Mouse (Mus musculus): ENCODE measurements at regions not wholly inside any gene's neighbourhood (a gene's known extent, or its start where the extent isn't known, plus 50 kb on each side); places are given as distances from the start of the nearest gene placed in this dataset.

GRCm38 (mm10) chr2:34082486-34082885 lies 194.7 kb upstream of the Mvb12b start:
- 77% methylated on average over 7 of the region's 7 CpGs for WGBS
- H3K4me3 ChIP-seq (ENCODE audit: low read depth, low read length): no peak overlapping the region
- no peak for TF ChIP-seq EP300 (optimal IDR thresholded peaks at IDR 0.05)
- TF ChIP-seq CTCF (IDR thresholded peaks at IDR 0.05; ENCODE audit: low read depth): no peak

GRCm38 (mm10) chr2:34080176-34080575 lies 192.4 kb upstream of the Mvb12b start:
- DNase-seq (ENCODE audit: low spot score): no peak
- WGBS: 38% methylated on average over 3 of the region's 3 CpGs
- no peak overlapping the region for H3K4me2 ChIP-seq (replicated peaks; ENCODE audit: low read depth)
- H3K4me1 ChIP-seq (replicated peaks; ENCODE audit: control insufficient read depth, insufficient read depth): no peaks in the 10 kb centered on the region
- no peak for ATAC-seq (ENCODE audit: low FRiP score, low TSS enrichment)
- no peaks in the 10 kb centered on the region for H3K9me3 ChIP-seq (ENCODE audit: control insufficient read depth, low read length)
- no peak overlapping the region for H3K27ac ChIP-seq (replicated peaks)
- H3K27me3 ChIP-seq (ENCODE audit: control insufficient read depth, insufficient read depth, low read length): no peaks in the 10 kb centered on the region
- H3K9ac ChIP-seq (ENCODE audit: low read length): no peak overlapping the region
- H3K4me3 ChIP-seq (ENCODE audit: low read depth, low read length): no peak overlapping the region
- TF ChIP-seq CTCF (IDR thresholded peaks at IDR 0.05; ENCODE audit: low read depth): no peak
- TF ChIP-seq EP300 (optimal IDR thresholded peaks at IDR 0.05): no peak
- no peaks in the 10 kb centered on the region for H3K36me3 ChIP-seq (ENCODE audit: control insufficient read depth, insufficient read depth, low read length)

More at GRCm38 (mm10) chr2:34082486-34082885, 194.7 kb upstream of the Mvb12b start:
- H3K27me3 ChIP-seq (ENCODE audit: control insufficient read depth, insufficient read depth, low read length): no peaks in the 10 kb centered on the region
- no peak overlapping the region for H3K9ac ChIP-seq (ENCODE audit: low read length)
- DNase-seq (ENCODE audit: low spot score) (no peak), ATAC-seq (ENCODE audit: low FRiP score, low TSS enrichment) (no peak)
- H3K36me3 ChIP-seq (ENCODE audit: control insufficient read depth, insufficient read depth, low read length): no peaks in the 10 kb centered on the region
- no peaks in the 10 kb centered on the region for H3K9me3 ChIP-seq (ENCODE audit: control insufficient read depth, low read length)
- no peak overlapping the region for H3K4me2 ChIP-seq (replicated peaks; ENCODE audit: low read depth)
- no peaks in the 10 kb centered on the region for H3K4me1 ChIP-seq (replicated peaks; ENCODE audit: control insufficient read depth, insufficient read depth)
- H3K27ac ChIP-seq (replicated peaks): no peak overlapping the region

- DNase-seq (ENCODE audit: low spot score): no peak
These were observed 191.5 kb upstream of the Mvb12b start for GRCm38 (mm10) chr2:34079282-34079681.

GRCm38 (mm10) chr2:34078875-34079262 lies 191.1 kb upstream of the Mvb12b start:
- no peaks in the 10 kb centered on the region for H3K9me3 ChIP-seq (ENCODE audit: control insufficient read depth, low read length)
- no peak for ATAC-seq (ENCODE audit: low FRiP score, low TSS enrichment)
- H3K4me2 ChIP-seq (replicated peaks; ENCODE audit: low read depth): no peak overlapping the region
- H3K4me1 ChIP-seq (replicated peaks; ENCODE audit: control insufficient read depth, insufficient read depth): no peaks in the 10 kb centered on the region
- H3K27me3 ChIP-seq (ENCODE audit: control insufficient read depth, insufficient read depth, low read length): no peaks in the 10 kb centered on the region
- no peak for DNase-seq (ENCODE audit: low spot score)
- TF ChIP-seq CTCF (IDR thresholded peaks at IDR 0.05; ENCODE audit: low read depth) (no peak), EP300 (optimal IDR thresholded peaks at IDR 0.05) (no peak)
- no peak overlapping the region for H3K4me3 ChIP-seq (ENCODE audit: low read depth, low read length)
- no peaks in the 10 kb centered on the region for H3K36me3 ChIP-seq (ENCODE audit: control insufficient read depth, insufficient read depth, low read length)
- no peak overlapping the region for H3K9ac ChIP-seq (ENCODE audit: low read length)
- WGBS: 82% methylated on average over 4 of the region's 4 CpGs
- H3K27ac ChIP-seq (replicated peaks): no peak overlapping the region

More at GRCm38 (mm10) chr2:34079282-34079681, 191.5 kb upstream of the Mvb12b start:
- Histone ChIP-seq H3K27me3 (ENCODE audit: control insufficient read depth, insufficient read depth, low read length) (no peaks in the 10 kb centered on the region), H3K27ac (replicated peaks) (no peak overlapping the region), H3K36me3 (ENCODE audit: control insufficient read depth, insufficient read depth, low read length) (no peaks in the 10 kb centered on the region), H3K9me3 (ENCODE audit: control insufficient read depth, low read length) (no peaks in the 10 kb centered on the region), H3K9ac (ENCODE audit: low read length) (no peak overlapping the region), H3K4me3 (ENCODE audit: low read depth, low read length) (no peak overlapping the region), H3K4me1 (replicated peaks; ENCODE audit: control insufficient read depth, insufficient read depth) (no peaks in the 10 kb centered on the region), H3K4me2 (replicated peaks; ENCODE audit: low read depth) (no peak overlapping the region)
- TF ChIP-seq CTCF (IDR thresholded peaks at IDR 0.05; ENCODE audit: low read depth) (no peak), EP300 (optimal IDR thresholded peaks at IDR 0.05) (no peak)
- ATAC-seq (ENCODE audit: low FRiP score, low TSS enrichment): no peak
- 73% methylated on average over 12 of the region's 12 CpGs for WGBS

GRCm38 (mm10) chr2:34078248-34078874 lies 190.6 kb upstream of the Mvb12b start:
- H3K27ac ChIP-seq (replicated peaks): no peak overlapping the region
- no peaks in the 10 kb centered on the region for H3K27me3 ChIP-seq (ENCODE audit: control insufficient read depth, insufficient read depth, low read length)
- H3K9me3 ChIP-seq (ENCODE audit: control insufficient read depth, low read length): no peaks in the 10 kb centered on the region
- ATAC-seq (ENCODE audit: low FRiP score, low TSS enrichment): no peak
- H3K9ac ChIP-seq (ENCODE audit: low read length): no peak overlapping the region
- 82% methylated on average over 3 of the region's 3 CpGs for WGBS
- H3K4me3 ChIP-seq (ENCODE audit: low read depth, low read length): no peak overlapping the region
- TF ChIP-seq CTCF (IDR thresholded peaks at IDR 0.05; ENCODE audit: low read depth): no peak
- no peak for TF ChIP-seq EP300 (optimal IDR thresholded peaks at IDR 0.05)
- DNase-seq (ENCODE audit: low spot score): no peak
- H3K36me3 ChIP-seq (ENCODE audit: control insufficient read depth, insufficient read depth, low read length): no peaks in the 10 kb centered on the region
- H3K4me2 ChIP-seq (replicated peaks; ENCODE audit: low read depth): no peak overlapping the region
- H3K4me1 ChIP-seq (replicated peaks; ENCODE audit: control insufficient read depth, insufficient read depth): no peaks in the 10 kb centered on the region

- no peak overlapping the region for H3K4me2 ChIP-seq (replicated peaks; ENCODE audit: low read depth)
- no peak for TF ChIP-seq CTCF (IDR thresholded peaks at IDR 0.05; ENCODE audit: low read depth)
- TF ChIP-seq EP300 (optimal IDR thresholded peaks at IDR 0.05): no peak
- H3K27me3 ChIP-seq (ENCODE audit: control insufficient read depth, insufficient read depth, low read length): no peaks in the 10 kb centered on the region
- H3K9me3 ChIP-seq (ENCODE audit: control insufficient read depth, low read length): no peaks in the 10 kb centered on the region
- H3K9ac ChIP-seq (ENCODE audit: low read length): no peak overlapping the region
- no peak overlapping the region for H3K27ac ChIP-seq (replicated peaks)
- DNase-seq (ENCODE audit: low spot score) (no peak), ATAC-seq (ENCODE audit: low FRiP score, low TSS enrichment) (no peak)
- H3K4me3 ChIP-seq (ENCODE audit: low read depth, low read length): no peak overlapping the region
- H3K4me1 ChIP-seq (replicated peaks; ENCODE audit: control insufficient read depth, insufficient read depth): no peaks in the 10 kb centered on the region
- WGBS: 64% methylated on average over 4 of the region's 4 CpGs
- H3K36me3 ChIP-seq (ENCODE audit: control insufficient read depth, insufficient read depth, low read length): no peaks in the 10 kb centered on the region
These were observed 188.6 kb upstream of the Mvb12b start for GRCm38 (mm10) chr2:34076346-34076745.
